Mouse (Mus musculus) lung, adult 2 months (tissue): ENCODE measurements around the gene Leprot. TPM values are rescaled to one million over a fixed set of nuclear protein-coding genes. Genes with fewer than 3 reads are reported as not detected.
A peak's percentile ranks its signal among the peaks of the same experiment; 100 is the strongest.

Source experiments
- DNase-seq: peaks from one replicate; pipeline ENCODE4 v3.0.0; 2022
- H3K4me1 ChIP-seq: fragments of 200-500 bp; 2 replicates; pipeline ENCODE4 v1.6.1; 2011; ENCODE audit warnings: low read length; ENCODE audit not compliant: control insufficient read depth, insufficient read depth
- H3K4me3 ChIP-seq: fragments of 200-500 bp; replicated peaks from 2 replicates; pipeline ENCODE3; 2011; ENCODE audit warnings: low read depth, mild to moderate bottlenecking, control low read depth, low read length; ENCODE audit errors: extremely low read depth
- CTCF ChIP-seq: fragments of 200-500 bp; IDR thresholded peaks from 2 replicates; pipeline ENCODE4 v1.5.1; 2011; ENCODE audit warnings: mild to moderate bottlenecking, low read length, control low read depth; ENCODE audit not compliant: insufficient read depth
- POLR2A ChIP-seq: fragments of 200-500 bp; IDR thresholded peaks from 2 replicates; pipeline ENCODE4 v1.6.1; 2011; ENCODE audit warnings: low read depth, mild to moderate bottlenecking, control low read depth, low read length, borderline replicate concordance; ENCODE audit errors: extremely low read depth
- WGBS: fragments of 180-500 bp; shearing (Covaris S2); methylation state at CpG from one replicate; pipeline ENCODE4 v1.1.7; 2018; 5-methylcytosine and 5-hydroxymethylcytosine counted together
- polyA plus RNA-seq: library from polyadenylated mRNA; depleted of rRNA; stranded (reverse); fragments of >200 nt; gene quantifications from 2 replicates; pipeline ENCODE4 v1.2.3, GENCODE M21; 2012

Leprot gene
- polyA plus RNA-seq, 1 experiment = 107 TPM

- H3K4me3 ChIP-seq = no peak overlapping the region
- 82% methylated on average over 3 of the region's 3 CpGs for WGBS
- TF ChIP-seq CTCF (no peak), POLR2A (no peak)
- peaks cover 3% of the 10 kb centered on the region for H3K4me1 ChIP-seq
- no peak for DNase-seq
Measured at GRCm38 (mm10) chr4:101684821-101685220, 37.3 kb downstream of the Leprot start.

DNA sequence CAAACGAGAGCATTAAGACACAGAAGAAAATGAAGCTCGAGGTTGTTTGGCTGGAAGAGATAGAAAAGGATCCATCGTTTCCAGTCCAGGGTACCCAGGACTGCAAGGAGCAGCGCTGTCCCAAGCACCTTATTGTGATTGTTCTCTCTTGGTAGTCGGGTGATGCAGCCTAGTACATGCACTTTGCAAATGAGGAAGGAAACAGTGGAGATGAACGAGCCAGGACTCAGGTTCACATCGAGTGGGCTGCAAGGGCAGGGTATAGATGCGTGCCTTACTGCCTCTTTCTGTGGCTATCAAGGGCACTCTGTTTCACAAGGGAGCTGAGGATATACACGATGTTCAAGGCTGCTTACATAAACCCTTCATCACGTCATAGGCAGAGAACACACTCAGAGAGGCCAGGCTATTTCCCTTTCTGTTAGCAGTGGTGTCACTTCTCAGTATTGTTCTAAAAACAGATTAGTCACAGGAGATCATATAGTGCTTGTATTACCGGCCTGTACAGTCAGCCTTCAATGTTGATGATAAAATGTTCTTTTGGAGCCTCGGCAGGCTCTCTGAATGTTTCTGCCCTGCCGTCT is 38.8 kb downstream of the Leprot start:
- WGBS = 54% methylated on average over 13 of the region's 13 CpGs
- no peak for DNase-seq
- no peak overlapping the region for H3K4me3 ChIP-seq
- TF ChIP-seq CTCF (no peak), POLR2A (no peak)
- H3K4me1 ChIP-seq = peaks cover 3% of the 10 kb centered on the region

DNA sequence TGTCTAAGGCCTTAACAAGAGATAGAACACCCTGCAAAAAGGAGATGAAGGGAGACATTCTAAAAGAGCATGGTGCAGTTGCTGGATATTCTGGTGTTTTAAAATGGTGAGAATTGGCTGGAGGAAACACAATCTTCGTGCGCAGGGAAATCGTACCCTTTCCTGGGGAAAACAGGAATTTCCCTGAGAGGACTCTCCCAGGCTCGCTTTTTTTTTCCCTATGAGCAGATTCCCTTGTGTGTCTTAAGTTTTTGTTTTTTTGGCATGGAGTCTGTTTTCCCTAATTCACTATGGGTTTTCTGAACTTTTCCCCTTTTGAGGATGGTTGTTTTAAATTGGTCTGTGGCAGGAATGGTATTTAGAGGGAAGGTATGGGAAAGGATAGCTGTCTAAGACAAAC is 41.7 kb downstream of the Leprot start:
- DNase-seq = no peak
- no peak overlapping the region for H3K4me3 ChIP-seq
- 61% methylated on average over 4 of the region's 4 CpGs for WGBS
- H3K4me1 ChIP-seq = peaks cover 9% of the 10 kb centered on the region
- TF ChIP-seq POLR2A (no peak), CTCF (no peak)

DNA sequence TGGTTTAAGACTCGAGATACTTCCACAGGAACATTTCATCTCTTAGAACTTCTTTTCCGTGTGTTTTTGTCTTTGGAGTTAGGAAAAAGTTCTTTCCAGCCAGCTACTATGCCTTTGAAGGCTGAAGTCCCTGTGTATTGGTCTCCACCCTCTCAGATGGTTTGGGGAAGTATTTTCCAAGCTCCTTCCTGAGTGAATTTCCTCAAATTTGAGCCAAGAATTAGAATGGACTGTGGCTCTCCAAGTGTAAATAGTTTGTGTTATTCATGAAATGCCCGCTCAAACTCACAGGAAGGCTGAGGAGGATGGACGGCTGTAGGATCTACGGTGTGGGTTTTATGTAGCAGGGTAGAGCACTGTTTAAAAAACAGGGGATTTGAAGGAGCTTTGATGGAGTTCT is 42.1 kb downstream of the Leprot start:
- no peak overlapping the region for H3K4me3 ChIP-seq
- 35% methylated on average over 5 of the region's 5 CpGs for WGBS
- TF ChIP-seq POLR2A (no peak), CTCF (no peak)
- no peak for DNase-seq
- H3K4me1 ChIP-seq = peaks cover 11% of the 10 kb centered on the region

DNA sequence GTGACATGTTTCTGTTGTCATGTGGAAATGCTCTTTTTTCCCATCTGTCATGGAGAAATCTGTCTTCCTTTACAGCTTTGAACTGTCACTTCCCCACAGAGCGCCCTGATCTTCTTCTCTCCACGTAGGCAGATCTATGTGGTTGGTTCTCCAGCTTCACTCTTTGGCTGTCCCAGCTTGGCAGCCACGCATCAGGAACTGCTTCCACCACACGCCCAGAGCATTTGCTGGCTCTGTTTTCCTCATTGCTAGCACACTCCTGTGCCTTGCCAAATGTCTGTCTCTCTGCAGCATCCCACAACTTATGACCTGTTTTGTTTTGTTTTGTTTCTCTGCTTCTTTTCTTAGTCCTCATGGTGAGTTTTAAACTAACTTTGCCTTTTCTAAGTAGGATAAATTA is 45.4 kb downstream of the Leprot start:
- no peak overlapping the region for H3K4me3 ChIP-seq
- 41% methylated on average over 4 of the region's 4 CpGs for WGBS
- TF ChIP-seq CTCF (no peak), POLR2A (peak; percentile 16; the same call in 1 of the 2 replicates)
- peaks cover 11% of the 10 kb centered on the region for H3K4me1 ChIP-seq
- no peak for DNase-seq

DNA sequence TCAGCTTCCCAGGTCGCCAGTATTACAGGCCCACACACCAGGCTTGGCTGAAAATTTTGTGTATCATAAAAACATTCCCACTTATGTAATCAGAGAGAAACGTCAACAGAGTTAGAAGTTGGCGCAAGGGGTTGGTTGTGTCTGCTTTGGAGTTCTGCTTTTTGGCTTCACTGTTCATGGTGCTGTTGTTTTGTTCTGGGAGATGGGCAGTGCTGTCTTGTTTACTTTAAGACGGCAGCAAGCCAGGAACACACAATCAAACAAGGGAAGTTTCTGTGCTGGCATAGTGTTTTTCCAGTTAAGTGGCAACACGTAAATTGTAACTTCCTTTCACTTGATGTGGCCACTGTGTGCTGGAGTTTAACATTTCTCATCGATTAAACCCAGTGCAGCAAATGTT is 47.0 kb downstream of the Leprot start:
- TF ChIP-seq POLR2A = no peak
- 25% methylated on average over 6 of the region's 6 CpGs for WGBS
- peaks cover 9% of the 10 kb centered on the region for H3K4me1 ChIP-seq

GRCm38 (mm10) chr4:101697236-101697635 is 49.7 kb downstream of the Leprot start:
- WGBS = 69% methylated on average over 3 of the region's 3 CpGs
- TF ChIP-seq CTCF (no peak), POLR2A (no peak)
- DNase-seq = no peak
- Histone ChIP-seq H3K4me3 (no peak overlapping the region), H3K4me1 (peaks cover 8% of the 10 kb centered on the region)

More for the DNA sequence above, 47.0 kb downstream of the Leprot start:
- peak; percentile 36 for DNase-seq
- H3K4me3 ChIP-seq = no peak overlapping the region

DNA sequence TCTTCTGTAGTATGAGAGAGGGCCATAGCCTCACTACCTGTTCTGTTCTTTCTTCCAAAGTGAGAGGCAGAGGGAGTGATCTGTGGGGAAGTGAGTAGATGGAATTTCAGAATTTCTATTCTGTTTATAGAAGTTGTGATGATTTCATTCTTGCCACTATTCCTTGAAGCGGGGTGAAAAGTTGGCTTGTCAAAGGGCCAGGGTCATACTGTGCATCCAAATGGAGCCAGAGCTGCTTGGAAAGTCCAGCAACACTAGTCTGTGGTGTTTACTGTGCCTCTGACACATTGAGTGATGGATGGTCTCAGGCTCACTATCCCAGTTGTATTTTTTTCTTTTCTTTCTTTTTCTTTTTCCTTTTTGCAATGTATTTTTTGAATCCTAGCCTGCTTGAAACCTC is 51.9 kb downstream of the Leprot start:
- 70% methylated on average over 1 of the region's 1 CpGs for WGBS

DNA sequence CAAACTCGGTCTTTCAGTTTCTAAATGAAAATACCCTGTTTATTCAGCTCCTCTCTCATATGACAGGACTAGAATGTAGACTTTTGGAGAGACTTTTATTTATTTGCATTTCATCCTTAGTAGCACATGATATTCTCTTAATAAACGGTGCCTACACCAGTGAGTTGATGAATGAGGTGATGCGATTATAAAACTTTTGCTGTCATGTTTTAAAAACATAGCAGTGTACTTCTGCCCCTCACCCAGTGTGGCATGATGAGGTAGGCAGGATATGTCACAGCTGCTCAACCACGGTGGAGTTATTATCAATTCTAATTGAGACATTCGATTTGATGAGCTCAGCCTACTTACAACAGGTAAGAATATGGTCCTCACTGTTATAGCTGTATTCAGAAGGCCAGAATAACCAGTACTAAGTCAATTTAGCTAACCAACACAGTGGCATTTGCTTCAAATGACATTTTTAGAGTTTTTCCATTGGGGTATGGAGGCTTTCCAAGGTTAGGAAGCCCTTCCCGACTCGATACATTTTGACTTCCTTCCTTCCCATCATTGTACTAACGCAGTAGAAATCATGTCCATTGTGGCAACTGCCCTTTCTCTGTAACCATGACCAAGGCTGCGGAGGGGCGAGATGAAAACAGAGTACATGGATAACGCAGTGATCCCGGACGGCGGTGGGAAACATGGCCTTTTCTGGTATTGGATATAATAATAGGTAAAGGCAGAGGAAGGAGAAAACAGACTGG is 53.5 kb downstream of the Leprot start:
- Histone ChIP-seq H3K4me1 (no peaks in the 10 kb centered on the region), H3K4me3 (no peak overlapping the region)
- DNase-seq = no peak
- TF ChIP-seq CTCF (no peak), POLR2A (no peak)
- 55% methylated on average over 14 of the region's 14 CpGs for WGBS

More for the DNA sequence above, 51.9 kb downstream of the Leprot start:
- Histone ChIP-seq H3K4me1 (peaks cover under 1% of the 10 kb centered on the region; the same call in 1 of the 2 replicates), H3K4me3 (no peak overlapping the region)
- TF ChIP-seq CTCF (no peak), POLR2A (no peak)
- no peak for DNase-seq

DNA sequence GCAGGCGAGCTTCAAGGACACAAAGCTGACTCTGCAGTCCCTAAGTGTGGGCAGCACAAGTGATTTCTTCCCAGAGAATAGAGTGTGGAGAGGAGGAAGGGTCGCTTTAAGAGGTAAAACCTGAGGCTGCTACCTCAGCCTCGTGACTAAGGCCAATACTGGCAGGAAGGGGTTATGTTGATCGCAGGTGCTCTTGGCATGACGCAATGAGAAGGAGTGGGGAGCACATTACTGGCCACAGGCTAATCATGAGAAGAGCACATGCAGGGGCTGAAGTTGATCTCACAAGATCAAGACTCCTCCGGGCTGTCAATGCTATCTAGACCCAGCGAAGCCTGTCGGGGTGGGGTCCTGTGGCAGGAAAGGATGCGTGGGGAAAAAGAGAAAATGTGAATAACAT is 57.8 kb downstream of the Leprot start:
- no peak overlapping the region for H3K4me3 ChIP-seq
- WGBS = 82% methylated on average over 9 of the region's 9 CpGs
- no peak for DNase-seq
- H3K4me1 ChIP-seq = no peaks in the 10 kb centered on the region
- no peak for TF ChIP-seq CTCF
- TF ChIP-seq POLR2A = no peak
